Mouse (Mus musculus) heart, postnatal 0 days (tissue): Measurements from ENCODE around the gene Card10.

Experiments used
- CTCF ChIP-seq: IDR thresholded peaks from 2 replicates; pipeline ENCODE4 v1.5.1; 2016; ENCODE audit warnings: antibody characterized with exemption, control low read depth, low read depth
- EP300 ChIP-seq: IDR thresholded peaks from 2 replicates; pipeline ENCODE4 v1.6.1; 2016; ENCODE audit warnings: antibody characterized with exemption, low read depth

DNA sequence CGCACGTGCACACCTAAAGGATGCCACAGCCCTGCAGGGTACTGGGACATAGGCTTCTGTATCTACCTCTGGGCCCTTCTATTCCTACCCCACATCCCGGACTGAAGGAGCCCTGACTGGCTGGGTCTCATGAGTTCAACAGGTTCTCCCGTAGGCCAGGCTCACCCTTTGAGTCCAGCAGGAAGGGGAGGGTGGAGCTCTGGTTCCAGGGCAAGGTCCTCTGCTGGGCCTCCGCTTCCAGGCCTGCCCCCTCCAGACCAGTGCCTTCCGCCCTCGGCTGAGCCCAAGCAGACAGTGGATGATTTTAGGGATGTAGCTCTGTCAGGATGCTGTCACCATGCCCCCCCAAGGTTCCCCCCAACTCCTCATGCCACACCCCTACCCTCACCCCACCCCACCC lies 21.9 kb downstream of the Card10 start:
- TF ChIP-seq CTCF (no peak), EP300 (no peak)
